20 mouse cellular contexts compared by ENCODE assay signal in genomic region chr3:96571336-96571735, GRCm38 (mm10). TPM values are rescaled to one million over a fixed set of nuclear protein-coding genes. Genes with fewer than 3 reads are reported as not detected.
DNase-seq lines count a peak whose midpoint lies in the region; ATAC-seq and TF ChIP-seq lines count a peak whose summit lies in the region.
"Had no signal": no experiment of that assay in that cellular context is flagged by ENCODE, and none has a peak within 500 bp of the region (broad histone marks: within the 10 kb centered on the region; RNA-seq: fewer than 3 reads in every experiment).

No protein-coding gene starts in this region.

- no peak for TF ChIP-seq CTCF in gastrocnemius, adult 2 months (IDR thresholded peaks at IDR 0.05)
- no peak for TF ChIP-seq CTCF in E14TG2a.4 (conservative IDR thresholded peaks at IDR 0.05; ENCODE audit: low read length)

- no peak for ATAC-seq in kidney, embryonic 15.5 days (replicated peaks; ENCODE audit: low FRiP score)

- peak overlapping the region; percentile 99 for H3K27ac ChIP-seq in gastrocnemius, adult 2 months
- H3K27ac ChIP-seq in kidney, embryonic 15.5 days: peak overlapping the region; percentile 72; the same call in 1 of the 2 replicates
- H3K27ac ChIP-seq: forebrain, embryonic 12.5 days; hindbrain, embryonic 12.5 days; neural tube, embryonic 13.5 days had no signal

- H3K4me2 ChIP-seq in kidney, embryonic 15.5 days: no peak overlapping the region
- H3K4me2 ChIP-seq: forebrain, embryonic 12.5 days; hindbrain, embryonic 12.5 days; neural tube, embryonic 13.5 days had no signal

- DNase-seq in gastrocnemius, adult 2 months: no peak
- no peak for DNase-seq in gastrocnemius, postnatal 25 days
- DNase-seq in kidney, adult 11 months: no peak
- DNase-seq in heart, postnatal 36 days: peak; percentile 11 to 33
- DNase-seq in thymus, postnatal 4 days: no peak
- DNase-seq in urinary bladder, postnatal 25 days (ENCODE audit: low spot score): no peak
- DNase-seq: cerebellum, adult 8-10 months; thymus, adult 2 months had no signal

- H3K36me3 ChIP-seq in kidney, embryonic 15.5 days: no peaks in the 10 kb centered on the region
- peaks cover 5% of the 10 kb centered on the region; the same call in 1 of the 2 replicates for H3K36me3 ChIP-seq in E14TG2a.4 (ENCODE audit: insufficient read depth, low read length)
- H3K36me3 ChIP-seq: forebrain, embryonic 12.5 days; hindbrain, embryonic 12.5 days; limb, embryonic 10.5 days; neural tube, embryonic 13.5 days had no signal

- intact Hi-C loops in gastrocnemius, adult 2 months (cut with DNase I): no loop called here
- intact Hi-C loops in heart, postnatal 36 days (cut with DNase I): no loop called here

- H3K27me3 ChIP-seq in kidney, embryonic 15.5 days: no peaks in the 10 kb centered on the region
- no peaks in the 10 kb centered on the region for H3K27me3 ChIP-seq in E14TG2a.4 (ENCODE audit: insufficient read depth, low read length)
- H3K27me3 ChIP-seq: CH12.LX; forebrain, embryonic 12.5 days; hindbrain, embryonic 12.5 days; neural tube, embryonic 13.5 days had no signal

- peak overlapping the region; percentile 54 for H3K4me3 ChIP-seq in gastrocnemius, adult 2 months
- no peak overlapping the region for H3K4me3 ChIP-seq in kidney, embryonic 15.5 days (replicated peaks)
- H3K4me3 ChIP-seq in E14TG2a.4 (replicated peaks; ENCODE audit: low read length): peak overlapping the region; percentile 71
- H3K4me3 ChIP-seq: forebrain, embryonic 12.5 days; hindbrain, embryonic 12.5 days; limb, embryonic 10.5 days; megakaryocyte, embryonic 14.5 days; neural tube, embryonic 13.5 days had no signal

- H3K9ac ChIP-seq in kidney, embryonic 15.5 days: no peak overlapping the region
- H3K9ac ChIP-seq: forebrain, embryonic 12.5 days; hindbrain, embryonic 12.5 days; neural tube, embryonic 13.5 days had no signal

- H3K4me1 ChIP-seq in kidney, embryonic 15.5 days: peaks cover 49% of the 10 kb centered on the region
- peaks cover 92% of the 10 kb centered on the region for H3K4me1 ChIP-seq in E14TG2a.4 (replicated peaks; ENCODE audit: low read depth, low read length)

- WGBS in kidney, embryonic 15.5 days: 77% methylated on average over 2 of the region's 2 CpGs

- no peaks in the 10 kb centered on the region for H3K9me3 ChIP-seq in kidney, embryonic 15.5 days (replicated peaks)
- no peaks in the 10 kb centered on the region for H3K9me3 ChIP-seq in E14TG2a.4 (ENCODE audit: low read length)
- H3K9me3 ChIP-seq: forebrain, embryonic 12.5 days; hindbrain, embryonic 12.5 days; limb, embryonic 10.5 days; neural tube, embryonic 13.5 days had no signal

RNA-seq across cellular contexts. Expression of gene Gm16253, which starts 5.4 kb away (rescaled TPM):
- 1 to 10 TPM in 1 of 2 experiments, not detected in 1; 1.1 TPM for total RNA-seq in gastrocnemius, adult 2 months (2021)
- 1 to 10 TPM; 1.1 TPM for total RNA-seq in gastrocnemius, postnatal 25 days (2021)
- polyA plus RNA-seq in kidney, embryonic 15.5 days (2015; fragmentation: Nextera tagmentation; extraction: Ambion mirVana): 2.1 TPM in 2 replicates
- total RNA-seq in heart, postnatal 36 days (2021): 1 to 10 TPM in 1 of 2 experiments, under 1 TPM in 1; 0.89 to 2.8 TPM
- total RNA-seq: adrenal gland, adult 18-20 months; midbrain, postnatal 0 days had no signal
- polyA plus RNA-seq: embryonic facial prominence, embryonic 14.5 days; lung, adult 2 months; thymus, adult 2 months had no signal

RNA-seq across cellular contexts. Expression of gene Txnip, which starts 13.6 kb away (rescaled TPM):
- total RNA-seq in gastrocnemius, adult 2 months (2021): 100 to 1,000 TPM; 541 to 557 TPM
- total RNA-seq in gastrocnemius, postnatal 25 days (2021): 100 to 1,000 TPM; 343 to 504 TPM
- 144 and 153 TPM in 2 replicates for polyA plus RNA-seq in kidney, embryonic 15.5 days (2015; fragmentation: Nextera tagmentation; extraction: Ambion mirVana)
- 1,000 to 10,000 TPM in 1 of 2 experiments, 100 to 1,000 TPM in 1; 646 to 1,158 TPM for total RNA-seq in heart, postnatal 36 days (2021)

RNA-seq across cellular contexts. Expression of gene Polr3gl, which starts 22.6 kb away (rescaled TPM):
- total RNA-seq in gastrocnemius, adult 2 months (2021): 10 to 100 TPM; 44.5 to 48.3 TPM
- 10 to 100 TPM; 34.0 to 38.1 TPM for total RNA-seq in gastrocnemius, postnatal 25 days (2021)
- 38.1 and 39.8 TPM in 2 replicates for polyA plus RNA-seq in kidney, embryonic 15.5 days (2015; fragmentation: Nextera tagmentation; extraction: Ambion mirVana)
- 10 to 100 TPM; 30.3 to 33.0 TPM for total RNA-seq in heart, postnatal 36 days (2021)

RNA-seq across cellular contexts. Expression of gene Ankrd34a, which starts 25.1 kb away (rescaled TPM):
- total RNA-seq in gastrocnemius, adult 2 months (2021): under 1 TPM; 0.41 to 0.92 TPM
- 1 to 10 TPM in 1 of 2 experiments, under 1 TPM in 1; 0.95 to 1.1 TPM for total RNA-seq in gastrocnemius, postnatal 25 days (2021)
- polyA plus RNA-seq in kidney, embryonic 15.5 days (2015; fragmentation: Nextera tagmentation; extraction: Ambion mirVana): 1.8 and 2.8 TPM in 2 replicates
- total RNA-seq in heart, postnatal 36 days (2021): 1 to 10 TPM; 1.3 to 2.2 TPM

RNA-seq across cellular contexts. Expression of gene Lix1l, which starts 29.6 kb away (rescaled TPM):
- total RNA-seq in gastrocnemius, adult 2 months (2021): 1 to 10 TPM; 4.9 to 8.4 TPM
- 1 to 10 TPM; 6.7 to 7.0 TPM for total RNA-seq in gastrocnemius, postnatal 25 days (2021)
- 6.5 and 8.0 TPM in 2 replicates for polyA plus RNA-seq in kidney, embryonic 15.5 days (2015; fragmentation: Nextera tagmentation; extraction: Ambion mirVana)
- total RNA-seq in heart, postnatal 36 days (2021): 10 to 100 TPM; 27.6 to 32.1 TPM

Comparison
In these comparisons a context has a peak if more than half of its experiments do, and no peak if none do; other contexts are left out.
1. DNase-seq: peak in heart, postnatal 36 days (2 of 2); none in gastrocnemius, adult 2 months (single experiment), gastrocnemius, postnatal 25 days (single experiment), kidney, adult 11 months (single experiment), thymus, postnatal 4 days (single experiment) and urinary bladder, postnatal 25 days (single experiment).